Mouse (Mus musculus) erythroblast, embryonic 14.5 days (primary cell): Measurements from ENCODE around the gene Rnf144b. TPM values are rescaled to one million over a fixed set of nuclear protein-coding genes. Genes with fewer than 3 reads are reported as not detected.

ENCODE experiments used
- H3K27me3 ChIP-seq: 2 replicates; pipeline ENCODE4 v1.6.1; 2012; ENCODE audit warnings: inconsistent platforms; ENCODE audit not compliant: control insufficient read depth
- H3K36me3 ChIP-seq: 2 replicates; pipeline ENCODE4 v1.6.1; 2012; ENCODE audit warnings: mild to moderate bottlenecking, inconsistent platforms; ENCODE audit not compliant: control insufficient read depth
- H3K4me1 ChIP-seq: 2 replicates; pipeline ENCODE4 v1.6.1; 2012; ENCODE audit warnings: inconsistent platforms; ENCODE audit not compliant: control insufficient read depth
- H3K4me3 ChIP-seq: replicated peaks from 2 replicates; pipeline ENCODE3; 2012; ENCODE audit warnings: moderate library complexity, mild to moderate bottlenecking, inconsistent platforms
- H3K9me3 ChIP-seq: 2 replicates; pipeline ENCODE4 v1.6.1; 2012; ENCODE audit warnings: low read length, inconsistent platforms, mixed read lengths; ENCODE audit not compliant: control insufficient read depth
- GATA1 ChIP-seq: IDR thresholded peaks from 2 replicates; pipeline ENCODE4 v1.6.1; 2012; ENCODE audit warnings: low read length, inconsistent platforms, mixed read lengths
- TAL1 ChIP-seq: IDR thresholded peaks from 3 replicates; pipeline ENCODE4 v1.6.1; 2012; ENCODE audit warnings: low read length, inconsistent platforms, mixed read lengths
- polyA plus RNA-seq: library from polyadenylated mRNA; stranded (reverse); fragments of >175 nt; gene quantifications from 2 replicates; pipeline ENCODE4 v1.2.3, GENCODE M21; 2012

The Rnf144b gene
- polyA plus RNA-seq, 1 experiment: not detected

GRCm38 (mm10) chr13:47099265-47099664 lies 23.2 kb upstream of the Rnf144b start:
- Histone ChIP-seq H3K36me3 (peaks cover 100% of the 10 kb centered on the region), H3K27me3 (no peaks in the 10 kb centered on the region)

GRCm38 (mm10) chr13:47100587-47100986 lies 21.9 kb upstream of the Rnf144b start:
- Histone ChIP-seq H3K36me3 (peaks cover 100% of the 10 kb centered on the region), H3K4me3 (peak overlapping the region; percentile 24), H3K4me1 (peaks cover 47% of the 10 kb centered on the region), H3K27me3 (no peaks in the 10 kb centered on the region), H3K9me3 (no peaks in the 10 kb centered on the region)
- TF ChIP-seq TAL1 (no peak), GATA1 (no peak)

More at GRCm38 (mm10) chr13:47099265-47099664, 23.2 kb upstream of the Rnf144b start:
- TF ChIP-seq GATA1: no peak
- no peak for TF ChIP-seq TAL1
- Histone ChIP-seq H3K4me1 (peaks cover 55% of the 10 kb centered on the region), H3K9me3 (no peaks in the 10 kb centered on the region), H3K4me3 (no peak overlapping the region)

DNA sequence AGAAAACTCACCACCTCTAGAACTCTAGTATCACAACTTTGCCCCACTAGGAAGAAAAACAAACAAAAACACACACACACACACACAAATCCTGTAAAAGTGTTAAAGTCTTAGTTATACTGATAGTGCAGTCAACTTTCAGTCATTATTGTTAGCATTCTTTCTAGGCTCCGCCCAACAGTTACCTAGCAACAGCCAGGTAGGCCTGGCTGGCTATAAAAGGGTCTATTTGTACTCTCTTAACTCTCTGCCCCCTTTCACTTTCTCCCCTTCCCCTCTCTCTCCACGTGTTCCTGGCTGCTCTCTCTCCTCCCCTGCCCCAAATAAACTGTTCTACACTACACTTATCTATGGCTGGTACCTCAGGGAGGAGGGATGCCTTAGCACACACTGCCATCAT lies 18.3 kb upstream of the Rnf144b start:
- Histone ChIP-seq H3K36me3 (peaks cover 88% of the 10 kb centered on the region), H3K4me3 (peak overlapping the region; percentile 78), H3K9me3 (no peaks in the 10 kb centered on the region), H3K27me3 (no peaks in the 10 kb centered on the region), H3K4me1 (peaks cover 57% of the 10 kb centered on the region)
- TF ChIP-seq TAL1 (no peak), GATA1 (no peak)

- Histone ChIP-seq H3K4me3 (peak overlapping the region; percentile 78), H3K27me3 (no peaks in the 10 kb centered on the region), H3K9me3 (no peaks in the 10 kb centered on the region), H3K36me3 (peaks cover 84% of the 10 kb centered on the region), H3K4me1 (peaks cover 62% of the 10 kb centered on the region)
- TF ChIP-seq GATA1: no peak
- TF ChIP-seq TAL1: no peak
Observed at GRCm38 (mm10) chr13:47104856-47105541, 17.5 kb upstream of the Rnf144b start.

DNA sequence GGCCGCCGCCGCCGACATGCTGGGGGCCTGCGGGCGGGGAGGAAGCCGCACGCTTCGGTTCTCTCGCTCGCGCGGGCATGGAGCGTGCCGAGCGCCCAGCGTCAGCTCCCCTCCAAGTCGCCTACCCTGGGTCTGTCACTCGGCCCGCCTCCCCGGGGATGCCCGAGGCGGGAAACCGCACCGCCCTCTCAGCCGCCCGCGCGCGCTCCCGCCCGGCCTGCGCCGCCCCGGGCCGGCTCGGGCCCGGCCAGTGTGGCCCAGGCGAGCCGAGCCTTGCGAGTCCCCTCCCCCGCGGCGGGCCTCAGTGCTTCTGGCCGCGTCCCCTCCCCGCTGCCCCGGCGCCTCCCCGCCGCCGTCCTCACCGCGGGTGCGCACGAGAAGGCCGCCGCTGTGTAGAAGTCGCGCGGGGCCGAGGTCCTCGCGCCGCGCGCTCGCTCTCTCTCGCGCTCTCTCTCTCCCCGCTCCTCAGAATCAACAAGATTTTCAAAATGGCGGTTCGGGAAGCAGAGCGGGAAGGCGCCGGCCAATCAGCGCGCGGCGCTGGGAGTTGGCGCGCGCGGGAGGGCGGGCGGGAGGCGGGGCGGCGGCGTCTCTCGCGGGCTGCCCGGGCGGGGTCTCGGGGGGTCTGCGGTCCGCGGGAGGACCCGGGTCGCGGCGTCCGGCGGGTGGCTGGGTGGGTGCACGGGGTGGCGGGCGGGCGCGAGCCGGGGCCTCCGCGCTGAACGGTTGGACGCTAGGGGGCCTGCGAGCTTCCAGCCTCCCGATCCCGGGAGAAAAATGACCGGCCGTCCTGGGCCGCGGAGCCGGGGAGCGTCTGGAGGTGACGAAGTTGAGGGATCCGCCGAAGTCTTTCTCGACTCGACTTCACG lies 16.5 kb upstream of the Rnf144b start, which contains the start of gene Dek:
TSS of gene Dek (minus strand) at position 491 of the 869 bp plus-strand sequence.
- peak within 1 kb of the TSS; percentile 78 for H3K4me3 ChIP-seq
- H3K27me3 ChIP-seq: no peaks in the 10 kb centered on the region
- peaks cover 63% of the 10 kb centered on the region for H3K4me1 ChIP-seq
- H3K9me3 ChIP-seq: no peaks in the 10 kb centered on the region
- peaks cover 82% of the 10 kb centered on the region for H3K36me3 ChIP-seq
- TF ChIP-seq GATA1 (no peak), TAL1 (no peak)

GRCm38 (mm10) chr13:47106580-47106888 lies 15.9 kb upstream of the Rnf144b start:
- H3K36me3 ChIP-seq: peaks cover 77% of the 10 kb centered on the region
- peaks cover 64% of the 10 kb centered on the region for H3K4me1 ChIP-seq

DNA sequence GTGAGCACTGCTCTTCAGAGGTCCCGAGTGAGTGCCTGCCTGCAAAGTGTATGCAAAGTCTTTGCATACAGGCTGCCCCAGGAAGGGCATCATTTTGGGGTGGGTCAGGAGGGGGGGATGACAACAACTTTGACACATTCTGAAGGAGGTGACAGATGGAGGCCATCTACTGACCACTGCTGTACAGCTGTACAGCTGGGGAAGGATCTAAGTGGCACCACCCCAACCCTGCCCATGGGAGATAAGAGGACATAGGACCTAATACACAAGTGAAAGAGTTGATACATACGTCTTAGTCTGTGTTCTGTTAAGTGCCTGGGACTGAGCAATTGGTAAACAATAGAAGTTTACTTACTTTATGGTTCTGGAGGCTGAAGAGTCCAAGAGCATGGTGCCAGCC lies 13.2 kb upstream of the Rnf144b start:
- Histone ChIP-seq H3K4me3 (peak overlapping the region; percentile 78), H3K27me3 (no peaks in the 10 kb centered on the region), H3K4me1 (peaks cover 73% of the 10 kb centered on the region), H3K9me3 (no peaks in the 10 kb centered on the region), H3K36me3 (peaks cover 68% of the 10 kb centered on the region)
- TF ChIP-seq TAL1 (peak; percentile 81), GATA1 (peak; percentile 86)

More at GRCm38 (mm10) chr13:47106580-47106888, 15.9 kb upstream of the Rnf144b start:
- TF ChIP-seq GATA1 (no peak), TAL1 (no peak)
- no peaks in the 10 kb centered on the region for H3K9me3 ChIP-seq
- peak overlapping the region; percentile 78 for H3K4me3 ChIP-seq
- no peaks in the 10 kb centered on the region for H3K27me3 ChIP-seq

DNA sequence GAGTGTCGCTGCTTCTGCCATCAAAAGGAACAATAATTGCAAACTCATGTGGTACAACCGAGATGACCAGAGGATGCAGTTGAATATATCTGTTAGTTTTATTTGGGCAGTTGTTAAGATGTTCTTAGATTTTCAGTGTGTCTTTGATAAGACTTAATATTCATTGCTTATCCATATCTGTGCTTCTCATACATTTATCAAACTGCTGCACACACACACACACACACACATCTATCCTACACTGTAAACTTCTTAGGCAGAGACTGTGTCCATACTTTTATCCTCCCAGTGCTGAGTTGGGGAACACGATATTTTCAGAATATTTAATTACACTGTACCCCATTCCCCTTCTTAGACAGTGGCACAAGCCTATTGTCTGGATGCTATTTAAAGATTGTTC lies 11.3 kb upstream of the Rnf144b start:
- TF ChIP-seq GATA1 (peak; percentile 63), TAL1 (peak; percentile 46; the same call in 2 of the 3 replicates)
- Histone ChIP-seq H3K9me3 (no peaks in the 10 kb centered on the region), H3K27me3 (no peaks in the 10 kb centered on the region), H3K36me3 (peaks cover 54% of the 10 kb centered on the region), H3K4me3 (peak overlapping the region; percentile 59), H3K4me1 (peaks cover 89% of the 10 kb centered on the region)

- Histone ChIP-seq H3K27me3 (no peaks in the 10 kb centered on the region), H3K36me3 (peaks cover 54% of the 10 kb centered on the region), H3K4me3 (peak overlapping the region; percentile 59), H3K4me1 (peaks cover 96% of the 10 kb centered on the region), H3K9me3 (no peaks in the 10 kb centered on the region)
- TF ChIP-seq TAL1: no peak
- TF ChIP-seq GATA1: no peak
Observed at GRCm38 (mm10) chr13:47112056-47112455, 10.4 kb upstream of the Rnf144b start.
